Mouse (Mus musculus): ENCODE measurements around the gene Gm20388. TPM values are rescaled to one million over a fixed set of nuclear protein-coding genes. Genes with fewer than 3 reads are reported as not detected.

The Gm20388 gene
- total RNA-seq, 2 experiments from 2014 or later, result 1.3 to 8.5 TPM

DNA sequence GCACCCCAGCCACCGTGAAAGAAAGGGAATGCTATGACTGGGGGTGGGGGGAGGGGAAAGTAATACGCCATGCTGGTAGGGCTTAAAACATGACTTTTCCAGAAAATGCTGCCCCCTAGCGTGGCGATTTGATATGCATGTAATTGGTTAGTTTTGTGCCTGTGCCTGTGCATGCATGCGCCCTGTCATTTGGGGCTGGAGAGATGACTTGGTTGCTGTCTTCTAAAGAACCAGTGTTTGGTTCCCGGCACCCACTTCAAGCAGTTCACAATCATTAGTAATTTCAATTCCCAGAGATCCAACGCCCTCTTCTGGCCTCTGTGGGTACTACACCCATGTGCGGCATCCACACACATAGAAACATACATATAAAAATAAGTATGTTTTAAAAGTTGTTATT lies 913.2 kb downstream of the Gm20388 start:
- DNase-seq (ENCODE audit: low spot score in 2 of 2), result no peak

DNA sequence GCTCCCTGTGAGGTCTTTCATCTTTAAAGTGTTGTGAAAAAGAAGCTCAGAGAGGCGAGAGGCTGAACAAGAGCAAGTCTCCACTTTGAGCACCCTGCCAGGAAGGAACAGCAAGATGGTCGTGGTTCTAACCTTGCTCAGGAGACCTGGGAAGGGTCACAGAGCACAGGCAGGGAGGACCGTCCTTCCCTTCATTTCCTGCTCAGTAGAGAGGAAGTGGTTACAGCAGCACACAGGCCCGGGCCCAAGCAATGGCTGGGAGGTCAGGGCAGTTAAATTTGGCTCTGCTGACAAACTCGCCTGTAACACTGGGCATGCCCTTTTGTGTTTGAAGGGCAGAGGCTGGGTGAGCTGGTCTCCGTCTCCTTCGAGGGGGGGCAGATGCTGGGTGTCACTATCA lies 914.0 kb downstream of the Gm20388 start:
- no peak for DNase-seq (ENCODE audit: low spot score in 2 of 2)

DNA sequence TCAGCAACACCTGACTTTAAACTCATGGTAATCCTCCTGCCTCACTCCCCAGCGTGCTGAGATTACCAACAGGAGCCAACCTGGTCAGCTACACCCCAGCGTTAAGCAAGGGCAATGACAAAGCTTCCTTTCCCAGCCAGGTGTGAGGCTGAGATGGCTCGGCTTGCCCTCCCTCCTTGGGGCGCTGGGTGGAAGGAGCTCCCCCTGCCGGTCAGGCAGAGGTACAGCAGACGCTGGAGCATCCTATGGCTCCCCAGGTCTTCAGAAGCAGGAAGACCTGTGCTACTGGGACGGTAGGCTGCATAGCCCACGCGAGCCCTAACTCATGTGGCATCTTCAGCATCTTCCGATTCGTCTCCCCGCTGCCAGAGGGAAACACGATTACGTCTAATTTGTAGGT lies 917.6 kb downstream of the Gm20388 start:
- peak; percentile 51 to 62 for DNase-seq (ENCODE audit: low spot score in 2 of 2)

DNA sequence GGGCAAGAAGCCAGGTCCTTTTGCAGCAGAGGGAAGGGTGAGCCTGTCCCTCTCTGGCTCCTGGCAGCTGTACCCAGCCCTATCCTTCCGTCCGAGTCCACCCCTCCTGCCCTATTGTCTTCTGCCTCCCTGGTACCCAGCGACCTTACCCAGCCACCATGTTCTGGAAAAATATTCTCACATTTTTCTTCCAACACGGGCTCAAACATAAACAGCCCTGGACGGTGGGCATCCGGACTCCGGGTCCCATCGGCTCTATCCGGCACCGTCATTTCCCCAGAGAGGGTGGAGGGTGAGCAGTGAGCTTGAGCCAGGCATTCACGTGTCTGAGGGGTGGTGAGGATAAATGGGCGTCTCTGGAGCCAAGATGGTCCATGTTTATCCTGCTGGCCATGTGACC lies 920.0 kb downstream of the Gm20388 start:
- no peak for DNase-seq (ENCODE audit: low spot score in 2 of 2)

DNA sequence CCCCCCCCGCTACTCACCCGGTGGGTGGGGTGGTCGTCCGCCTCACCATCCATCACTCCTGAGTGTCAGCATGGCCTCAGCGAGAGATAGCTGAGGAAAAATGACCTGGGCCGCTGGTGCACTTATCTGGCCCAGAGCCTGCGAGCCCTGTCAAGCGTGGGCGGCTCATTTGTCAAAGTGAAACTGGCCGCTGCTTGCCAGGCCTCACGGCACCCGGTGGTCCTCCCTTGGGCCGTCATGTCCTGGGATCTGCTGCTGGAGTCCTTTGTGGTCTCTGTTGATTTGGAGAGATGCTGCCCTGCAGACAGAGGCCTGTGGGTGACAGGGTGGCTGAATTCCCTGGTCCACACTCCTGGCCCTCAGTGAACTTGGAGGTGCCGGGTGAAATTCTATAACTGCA lies 921.4 kb downstream of the Gm20388 start:
- DNase-seq (ENCODE audit: low spot score in 2 of 2), result peak; percentile 34 to 44

DNA sequence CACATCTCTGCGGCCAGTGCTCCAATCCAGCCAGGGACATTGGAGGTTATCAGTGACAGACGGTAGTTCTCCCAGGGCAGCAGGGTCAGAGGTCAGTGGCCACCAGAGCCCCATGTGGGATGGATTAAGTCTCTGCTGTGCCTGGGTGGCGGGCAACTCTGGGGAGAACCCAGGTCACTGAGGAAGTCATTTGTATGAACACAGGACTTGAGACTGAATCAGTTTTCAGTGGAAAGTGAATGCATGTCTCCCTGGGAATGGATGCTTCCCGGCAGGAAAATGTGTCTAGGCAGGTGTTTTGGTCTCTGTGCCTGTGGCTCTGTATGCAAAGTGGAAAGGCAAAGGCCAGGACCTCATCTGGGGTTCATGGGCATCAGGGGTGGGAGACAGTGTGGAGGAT lies 922.6 kb downstream of the Gm20388 start:
- DNase-seq (ENCODE audit: low spot score in 2 of 2), result no peak

DNA sequence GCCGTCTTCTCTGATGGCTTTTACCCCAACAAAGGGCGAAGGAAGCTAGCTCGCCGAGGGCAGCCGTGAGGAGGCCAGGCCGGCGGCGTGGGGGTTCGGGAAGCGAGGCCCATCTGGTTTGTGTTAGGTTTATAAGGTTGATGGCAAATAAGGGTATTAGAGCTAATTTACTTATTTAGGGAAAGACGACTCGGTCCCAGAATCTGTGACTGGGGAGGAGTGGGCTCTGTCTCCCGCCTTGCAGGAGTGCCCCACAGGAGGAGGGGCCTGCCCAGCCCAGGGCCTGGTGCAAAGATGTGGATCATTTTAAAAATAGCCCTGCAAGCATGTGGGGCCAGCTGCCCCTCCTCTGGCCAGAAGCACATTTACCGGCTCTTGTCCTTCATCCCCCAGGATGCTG lies 928.4 kb downstream of the Gm20388 start:
- no peak for DNase-seq (ENCODE audit: low spot score in 2 of 2)

DNA sequence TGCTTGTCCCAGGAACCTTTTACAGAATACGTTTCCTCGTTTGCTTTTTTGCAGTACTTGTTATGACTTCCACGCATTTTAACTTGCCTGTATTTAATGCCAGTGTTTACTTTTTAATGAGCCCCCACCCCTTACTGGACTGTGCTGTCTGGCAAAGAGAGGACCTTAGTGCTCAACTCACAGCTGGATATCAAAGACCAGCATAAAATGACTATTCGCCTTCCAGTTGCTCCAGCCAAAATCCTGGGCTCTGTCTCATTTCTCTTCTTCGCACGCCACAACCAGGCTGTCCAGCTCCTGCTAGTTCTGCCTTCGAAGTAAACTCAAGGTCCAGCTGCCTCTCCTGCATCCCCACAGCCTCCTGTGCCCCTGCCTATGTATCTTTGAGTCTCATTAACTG lies 932.4 kb downstream of the Gm20388 start:
- no peak for DNase-seq (ENCODE audit: low spot score in 2 of 2)

DNA sequence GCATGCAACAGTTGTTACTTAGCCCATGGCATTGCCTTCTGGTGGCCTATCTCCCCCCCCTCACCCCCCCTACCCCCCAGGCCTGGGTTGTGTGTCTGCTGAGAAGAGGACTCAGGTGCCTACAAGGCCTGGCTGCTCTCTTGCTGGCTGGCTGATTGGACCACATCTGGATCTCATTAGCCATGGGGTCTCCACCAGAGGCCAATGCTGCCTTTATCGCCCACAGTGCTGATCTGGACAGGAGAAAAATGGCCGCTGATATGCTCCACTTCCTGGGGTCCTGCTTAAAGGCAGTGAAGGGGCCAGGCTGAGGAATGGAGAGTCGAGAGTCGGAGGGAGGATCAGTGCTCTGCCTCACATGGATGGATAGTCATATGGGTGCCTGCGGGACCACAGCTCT lies 935.4 kb downstream of the Gm20388 start:
- no peak for DNase-seq (ENCODE audit: low spot score in 2 of 2)

DNA sequence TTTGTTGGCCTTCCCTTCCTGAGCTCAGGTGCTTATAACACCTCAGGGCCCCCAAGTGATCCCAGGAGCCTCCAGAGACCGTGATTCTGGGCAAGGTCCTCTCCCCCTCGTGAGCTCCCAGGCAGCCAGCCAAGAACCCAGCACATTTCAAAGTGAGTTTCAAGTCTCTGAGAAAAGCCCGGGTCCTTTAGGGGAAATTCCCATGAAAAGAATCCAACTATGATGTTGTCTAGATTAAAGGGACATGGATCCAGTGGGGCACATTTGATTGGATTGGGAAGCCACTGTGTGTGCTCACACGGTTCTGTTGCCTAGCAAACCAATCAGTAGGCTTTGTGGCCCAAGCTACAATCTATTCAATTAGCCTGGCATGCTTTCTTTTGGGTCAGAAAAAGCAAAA lies 936.6 kb downstream of the Gm20388 start:
- DNase-seq (ENCODE audit: low spot score in 2 of 2), result no peak

DNA sequence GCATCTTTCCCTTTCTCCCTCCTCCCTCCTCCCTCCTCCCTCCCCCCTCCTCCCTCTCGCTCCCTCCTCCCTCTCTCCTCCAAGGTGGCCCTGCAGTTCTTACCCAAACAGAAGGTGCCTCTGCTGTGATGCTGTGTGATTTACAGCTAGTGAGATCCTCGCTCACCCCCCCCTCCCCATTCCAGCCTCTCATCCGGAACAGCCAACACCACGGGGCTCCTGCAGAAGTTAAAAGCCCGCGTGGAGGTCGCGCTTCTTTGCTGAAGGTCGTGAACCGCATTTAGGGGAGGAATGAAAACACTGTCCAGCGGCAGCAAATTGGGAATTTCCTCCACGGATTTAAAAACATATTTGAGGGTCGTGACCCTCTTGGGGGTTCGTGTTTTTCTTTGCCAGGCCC lies 937.1 kb downstream of the Gm20388 start:
- no peak for DNase-seq (ENCODE audit: low spot score in 2 of 2)

DNA sequence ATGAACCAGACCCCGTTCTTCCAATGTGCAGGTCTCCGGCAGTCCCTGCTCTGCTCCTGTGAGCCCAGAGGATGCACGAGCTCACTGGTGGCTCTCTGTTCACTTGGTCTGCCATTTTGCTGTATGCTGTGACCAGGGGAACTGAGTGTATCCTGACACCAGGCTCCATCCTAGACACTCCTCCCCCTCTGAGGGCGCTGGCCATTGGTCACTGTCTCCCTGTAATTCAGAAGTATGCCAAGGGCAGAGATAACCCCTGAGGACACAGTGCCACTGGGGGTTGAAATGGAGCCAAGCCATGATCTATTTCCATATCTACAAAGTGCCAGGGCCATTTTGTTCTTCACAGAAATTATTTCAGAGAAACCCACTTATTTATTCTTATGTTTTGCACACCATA lies 937.8 kb downstream of the Gm20388 start:
- peak; percentile 24 to 26 for DNase-seq (ENCODE audit: low spot score in 2 of 2)

DNA sequence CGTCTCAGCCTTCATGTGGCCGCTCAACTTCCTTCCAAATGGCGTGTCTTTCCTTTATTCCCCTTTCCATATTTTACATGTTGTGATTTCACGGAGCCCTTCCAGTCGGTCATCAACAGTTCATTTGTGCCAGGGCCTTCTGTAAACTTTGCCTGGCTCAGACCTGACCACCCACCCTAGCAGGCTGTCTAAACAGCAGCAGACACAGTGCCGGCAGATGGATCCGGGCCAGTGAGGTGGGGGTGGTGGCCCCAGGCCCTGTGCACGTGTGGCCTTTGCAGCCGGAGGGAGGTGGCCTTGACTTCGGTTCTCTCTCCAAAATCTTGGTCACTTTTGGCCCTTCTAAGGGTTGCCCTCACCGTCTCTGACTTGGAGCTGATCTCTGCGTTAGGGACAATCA lies 940.8 kb downstream of the Gm20388 start:
- no peak for DNase-seq (ENCODE audit: low spot score in 2 of 2)

DNA sequence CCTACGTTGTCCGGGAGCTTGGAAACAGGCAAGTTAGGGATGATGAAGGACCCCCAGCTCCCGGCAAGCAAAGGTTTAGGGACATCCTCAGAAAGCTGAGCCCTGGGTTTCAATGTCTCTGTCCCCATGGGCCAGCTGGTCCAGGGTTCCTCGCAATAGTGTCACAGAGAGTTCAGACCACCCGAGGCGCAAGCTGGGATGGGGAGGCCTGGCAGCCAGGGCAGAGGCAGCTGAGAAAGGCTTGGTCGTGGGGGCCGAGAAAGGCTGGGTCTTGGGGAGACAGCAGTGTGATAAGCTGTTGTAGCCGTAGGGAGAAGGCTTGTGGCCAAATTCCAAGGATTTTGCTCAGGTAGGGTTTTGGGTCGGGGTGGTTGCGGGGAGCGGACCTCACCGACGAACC lies 949.2 kb downstream of the Gm20388 start:
- no peak for DNase-seq (ENCODE audit: low spot score in 2 of 2)

DNA sequence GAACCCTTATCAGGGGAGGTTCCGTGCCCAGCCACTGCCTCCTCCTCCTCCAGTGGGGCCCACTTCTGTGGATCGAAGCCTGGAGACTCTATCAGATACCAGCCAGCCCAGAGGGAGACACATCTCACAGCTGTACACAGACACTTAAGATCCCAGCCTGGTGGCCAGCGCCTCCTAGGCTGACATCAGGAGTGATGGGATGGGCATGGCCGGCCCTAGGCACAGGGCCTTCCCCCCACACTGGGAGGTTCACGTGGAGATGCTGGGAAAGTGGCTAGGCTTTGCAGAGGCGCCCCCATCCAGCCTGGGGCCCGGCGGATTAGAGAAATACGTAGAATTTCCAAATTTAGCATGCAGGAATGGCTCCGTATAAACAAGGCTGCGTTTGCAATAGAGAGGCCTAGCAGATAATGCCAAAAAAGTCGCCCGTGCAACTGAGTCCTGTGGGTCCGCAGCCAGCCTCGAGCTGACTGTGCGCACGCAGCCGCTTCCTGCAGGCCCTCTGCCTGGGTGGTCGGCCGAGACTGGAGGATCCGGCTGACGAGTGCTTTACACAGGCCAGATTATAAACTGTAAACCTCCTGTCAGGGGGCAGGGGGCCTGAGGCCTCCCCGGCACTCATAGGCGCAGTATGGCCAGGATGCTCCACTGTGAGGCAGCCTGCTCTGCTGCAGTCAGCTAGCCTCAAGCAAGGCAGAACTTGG lies 949.9 kb downstream of the Gm20388 start:
- DNase-seq (ENCODE audit: low spot score in 2 of 2), result no peak

DNA sequence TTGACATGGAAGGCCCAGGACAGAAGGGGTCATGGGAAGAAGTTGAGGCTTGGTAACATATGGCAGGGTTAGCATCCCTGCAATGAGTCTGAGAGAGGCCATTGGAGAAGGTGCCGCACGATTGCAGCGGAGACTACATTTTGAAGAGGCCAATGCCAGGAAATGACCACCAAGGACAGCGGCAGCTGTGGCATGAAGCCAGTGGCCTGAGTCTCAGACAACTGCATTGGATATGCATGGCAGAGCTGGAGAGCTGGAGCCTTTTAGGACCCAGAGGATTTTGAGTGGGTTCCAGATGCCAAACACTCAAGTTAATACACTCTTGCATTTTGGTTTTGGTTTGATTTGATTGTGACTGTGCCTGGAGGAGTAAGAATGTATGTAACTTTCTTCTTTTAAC lies 953.0 kb downstream of the Gm20388 start:
- no peak for DNase-seq (ENCODE audit: low spot score in 2 of 2)

DNA sequence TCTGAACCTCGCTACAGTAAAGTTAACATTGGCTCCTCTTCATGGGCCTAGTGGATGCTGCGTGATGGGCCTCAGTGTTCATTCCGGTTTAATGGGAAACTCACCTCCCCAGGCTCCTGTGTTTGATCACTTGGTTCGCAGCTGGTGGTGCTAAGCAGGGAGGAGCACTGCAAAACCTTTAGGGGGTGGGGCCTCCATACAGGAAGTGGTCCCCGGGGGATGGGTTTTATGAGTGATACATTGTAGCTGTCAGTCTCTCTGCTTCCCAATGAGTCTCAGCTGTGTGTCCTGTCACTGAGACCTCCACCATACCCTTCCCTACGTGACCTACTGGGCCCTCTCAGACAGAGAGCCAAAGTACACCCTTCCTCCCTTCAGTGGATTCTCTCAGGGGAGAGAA lies 956.7 kb downstream of the Gm20388 start:
- DNase-seq (ENCODE audit: low spot score in 2 of 2), result no peak

DNA sequence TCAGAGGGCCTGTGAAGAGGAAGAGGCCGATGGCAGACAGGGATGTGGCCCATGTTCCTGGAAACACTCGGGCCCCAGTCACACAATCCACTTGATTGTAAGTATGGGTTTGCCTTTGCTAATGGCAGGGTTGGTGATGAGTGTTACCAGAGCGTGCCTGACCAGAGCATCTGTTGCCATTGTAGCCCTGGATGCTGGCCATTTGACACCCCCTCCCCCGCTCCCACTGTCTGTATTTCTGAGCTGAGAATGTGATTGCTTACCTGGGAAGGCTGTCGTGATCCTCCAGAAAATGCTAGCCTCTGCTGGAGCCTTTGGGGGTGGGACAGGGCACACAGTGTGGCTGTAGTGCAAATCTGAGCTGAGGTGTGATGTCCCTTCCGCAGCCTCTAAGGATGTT lies 962.0 kb downstream of the Gm20388 start:
- DNase-seq (ENCODE audit: low spot score in 2 of 2), result no peak

DNA sequence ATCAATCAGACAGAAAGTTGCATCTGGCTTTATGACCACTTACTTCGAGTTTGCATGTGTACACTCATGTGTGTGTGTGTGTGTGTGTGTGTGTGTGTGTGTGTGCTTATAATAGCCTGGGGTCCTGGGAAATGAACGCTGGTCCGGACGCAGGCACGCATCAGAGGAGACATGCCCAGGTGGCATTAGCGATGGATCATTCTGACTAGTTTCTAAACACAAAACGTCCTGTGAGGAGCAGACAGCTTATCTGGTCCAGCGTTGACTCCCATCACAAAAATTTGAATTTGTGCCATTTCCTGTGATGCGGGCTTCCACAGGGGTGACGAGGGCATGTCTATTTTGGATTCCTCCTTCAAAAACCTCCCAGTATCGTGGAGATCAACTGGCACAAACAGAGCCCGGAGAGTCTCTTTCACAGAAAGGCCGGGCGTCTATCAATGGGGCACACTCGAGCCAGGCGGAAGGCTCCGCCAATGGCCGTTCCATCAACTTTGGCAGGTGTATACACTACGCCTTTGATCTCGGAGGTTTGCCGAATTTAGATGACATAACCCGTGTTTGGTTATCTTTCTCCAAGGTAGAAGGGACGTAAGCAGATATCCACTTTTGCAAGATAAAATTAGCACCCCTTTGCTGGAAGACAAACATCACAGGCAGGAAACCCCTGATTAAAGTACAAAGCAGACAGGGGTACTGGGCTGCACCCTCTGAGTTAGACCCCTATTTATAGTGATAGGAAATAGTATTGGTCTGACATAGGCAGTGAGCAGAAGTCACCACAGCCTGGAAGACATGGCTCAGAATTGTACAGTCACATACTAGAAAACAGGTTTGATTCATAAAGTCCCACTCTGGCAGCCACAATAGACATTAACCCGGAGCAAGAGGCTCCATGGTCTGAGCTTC lies 965.6 kb downstream of the Gm20388 start:
- DNase-seq (ENCODE audit: low spot score in 2 of 2), result no peak

DNA sequence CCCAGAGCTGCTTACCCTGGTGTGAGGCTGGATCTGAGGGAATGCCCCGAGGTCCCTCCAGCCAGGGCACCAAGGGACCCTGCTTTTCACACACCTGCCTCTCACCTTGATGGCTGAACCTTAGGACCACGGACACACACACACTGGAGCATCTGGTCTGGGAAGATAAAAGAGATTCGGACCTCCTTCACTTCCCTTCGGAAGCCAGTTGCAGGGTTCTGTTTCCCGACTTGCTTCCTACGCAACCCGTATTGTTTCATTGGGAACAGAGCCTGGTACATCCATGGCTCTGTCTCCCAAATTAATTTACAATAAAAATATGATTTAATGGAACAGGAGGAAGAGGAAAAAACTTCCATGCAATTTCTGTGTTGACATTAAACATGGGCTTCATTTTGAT lies 966.4 kb downstream of the Gm20388 start:
- DNase-seq (ENCODE audit: low spot score in 2 of 2), result no peak

DNA sequence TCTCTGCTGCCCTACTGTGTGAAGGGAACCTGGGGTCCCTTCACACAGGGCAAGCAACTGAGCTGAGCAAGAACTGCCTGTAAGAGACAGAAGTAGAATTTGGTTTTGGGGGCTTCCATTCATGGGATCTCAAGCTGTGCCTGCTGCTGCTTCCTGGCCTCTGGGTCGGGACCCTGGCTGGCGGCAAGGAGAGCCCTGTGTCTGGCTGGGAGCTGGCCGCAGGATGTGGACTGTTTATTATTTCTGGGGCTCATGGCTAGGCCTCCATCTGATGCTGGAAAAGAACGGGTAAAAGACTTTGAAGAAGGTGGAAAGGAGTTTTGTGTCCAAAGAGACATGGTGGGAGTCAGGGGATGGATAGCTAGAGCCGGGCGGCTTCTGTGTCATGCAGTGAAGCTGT lies 969.3 kb downstream of the Gm20388 start:
- no peak for DNase-seq (ENCODE audit: low spot score in 2 of 2)

DNA sequence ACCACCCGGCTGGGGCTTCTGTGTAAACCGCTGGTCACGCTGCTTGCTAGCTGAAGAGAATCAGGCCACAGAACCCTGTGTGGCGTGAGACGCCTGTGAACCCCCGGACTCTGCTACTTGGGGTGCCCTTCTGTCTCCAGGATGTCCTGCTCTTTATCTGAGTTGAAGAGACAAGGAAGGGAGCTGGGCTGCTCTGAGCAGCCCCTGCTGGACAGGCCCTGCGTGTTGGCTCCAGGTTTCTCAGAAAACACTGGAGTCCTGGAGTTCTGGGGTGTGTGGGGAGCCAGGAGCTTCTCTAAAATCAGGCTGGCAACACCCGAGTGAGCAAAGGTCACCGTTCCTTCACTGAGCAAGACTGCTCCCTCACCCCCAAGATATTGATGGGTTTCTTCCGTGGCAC lies 971.0 kb downstream of the Gm20388 start:
- no peak for DNase-seq (ENCODE audit: low spot score in 2 of 2)

DNA sequence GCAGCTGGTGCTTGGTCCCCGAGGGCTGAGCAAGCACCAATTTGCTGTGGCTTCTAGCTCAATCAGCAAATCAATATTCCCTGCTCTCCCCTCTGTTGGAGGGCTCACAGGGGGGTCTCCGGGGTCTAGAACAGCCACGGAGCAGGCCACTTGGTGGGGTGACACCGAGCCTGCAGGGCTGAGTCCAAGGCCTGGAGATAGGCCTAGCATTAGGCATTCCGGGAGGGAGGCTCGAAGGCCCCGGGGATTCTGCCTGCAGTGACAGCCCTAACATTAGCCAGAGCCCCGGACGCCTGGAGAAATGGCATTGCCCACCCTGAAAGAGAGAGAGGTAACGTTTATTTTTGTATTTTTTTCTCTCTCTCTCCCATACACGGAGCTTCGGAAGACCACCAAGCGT lies 972.0 kb downstream of the Gm20388 start:
- DNase-seq (ENCODE audit: low spot score in 2 of 2), result no peak

Measured in adrenal gland, adult 18-20 months (tissue).